Mouse (Mus musculus) kidney, adult 18-20 months (tissue): ENCODE data around the gene March8.
"Not testable (repeated sequence)": the region's sequence is repeated elsewhere in the genome, so short reads cannot be mapped to it uniquely, and the experiment has no call there.

Experiments used
- DNase-seq: peaks from one replicate; pipeline ENCODE4 v3.0.0; 2021

March8 gene

DNA sequence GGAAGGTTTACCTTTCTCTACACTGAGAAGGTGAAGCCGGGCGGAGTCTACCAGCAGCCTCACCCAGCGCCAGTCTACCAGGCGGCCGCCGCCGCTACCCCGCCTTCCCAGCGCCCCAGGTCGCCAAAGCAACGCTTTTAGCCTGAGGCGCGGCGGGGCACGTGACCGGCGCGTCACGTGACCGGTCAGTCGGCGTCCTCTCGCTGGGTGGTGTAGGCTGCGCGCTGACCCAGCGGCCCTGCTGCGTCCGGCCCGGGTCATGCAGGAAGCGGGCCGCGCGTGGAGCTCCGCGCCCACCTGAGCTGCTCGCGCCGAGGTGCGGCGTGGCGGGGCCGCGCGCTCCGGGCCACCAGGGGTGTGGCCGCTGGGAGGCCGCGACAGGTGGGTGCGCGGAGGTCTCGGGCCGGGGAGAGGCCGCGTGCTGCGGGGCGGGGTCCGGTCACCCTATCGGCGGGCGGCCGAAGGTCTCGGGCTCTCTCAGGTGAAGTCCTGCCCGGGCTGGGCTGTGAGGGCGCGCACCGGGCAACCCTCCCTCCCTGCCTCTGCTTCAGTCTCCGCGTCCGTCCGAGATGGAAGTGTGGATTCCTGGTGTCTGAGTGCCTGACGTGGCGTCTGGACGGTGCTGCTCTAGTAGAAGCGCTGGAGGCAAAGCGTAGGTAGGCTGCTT is at the start of gene March8:
March8 (plus strand) TSS at position 190 of the 667 bp plus-strand sequence.
- DNase-seq: peak; percentile 97

DNA sequence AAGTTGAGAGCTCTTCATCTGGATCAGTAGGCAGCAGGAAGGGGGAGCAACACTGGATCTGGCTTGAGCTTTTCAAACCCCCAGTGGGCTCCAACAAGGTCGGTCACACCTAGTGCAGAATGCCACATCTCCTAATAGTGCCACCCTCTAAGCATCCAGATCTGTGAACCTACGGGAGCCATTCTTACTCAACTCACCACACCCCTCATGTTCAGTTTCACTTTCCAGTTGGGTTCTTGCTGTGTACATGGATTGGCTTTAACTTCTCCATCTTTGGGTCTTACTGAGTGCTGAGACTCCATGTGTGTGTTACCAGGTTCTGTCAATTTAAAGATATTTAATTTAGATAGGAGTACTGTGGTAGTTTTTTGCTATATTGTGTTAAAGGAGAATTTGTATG is 26.4 kb upstream of the March8 start:
- no peak for DNase-seq

DNA sequence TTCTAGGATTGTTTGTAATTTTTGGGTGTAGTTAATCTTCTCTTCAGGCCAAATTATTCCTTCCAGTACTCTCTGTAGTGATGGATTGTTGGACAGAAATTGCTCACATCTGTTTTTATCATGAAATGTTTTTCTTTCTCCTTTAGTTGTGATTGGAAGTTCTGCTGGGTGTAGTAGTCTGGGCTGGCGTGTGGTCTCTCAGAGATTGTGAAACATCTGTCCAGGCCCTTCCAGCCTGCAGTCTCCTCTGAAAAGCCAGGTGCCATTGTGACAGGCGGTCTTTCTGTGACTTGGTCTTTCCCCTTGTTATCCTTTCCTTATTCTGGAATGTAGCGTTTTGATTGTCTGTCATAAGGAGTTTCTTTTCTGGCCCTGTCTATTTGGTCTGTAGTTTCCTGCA is 18.6 kb upstream of the March8 start:
- DNase-seq: no peak

DNA sequence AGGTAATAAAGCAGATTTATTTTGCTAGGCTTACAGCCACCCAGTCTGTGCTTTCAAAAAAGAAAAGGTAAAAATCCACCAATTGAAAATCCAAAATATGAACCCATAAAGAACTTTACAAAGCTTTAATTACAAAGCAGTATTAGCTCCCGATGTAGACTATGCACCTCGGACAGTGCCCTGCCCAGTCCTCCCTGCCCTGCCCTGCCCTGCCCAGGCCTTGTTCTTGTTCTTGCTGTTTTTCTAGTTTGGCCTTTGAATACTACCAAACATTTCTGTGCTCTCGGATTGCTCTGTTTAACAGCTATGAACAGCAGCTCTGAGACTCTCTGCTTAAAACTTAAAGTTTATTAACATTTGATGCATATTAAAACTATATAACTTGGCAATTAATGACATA is 11.2 kb upstream of the March8 start:
- no peak for DNase-seq

DNA sequence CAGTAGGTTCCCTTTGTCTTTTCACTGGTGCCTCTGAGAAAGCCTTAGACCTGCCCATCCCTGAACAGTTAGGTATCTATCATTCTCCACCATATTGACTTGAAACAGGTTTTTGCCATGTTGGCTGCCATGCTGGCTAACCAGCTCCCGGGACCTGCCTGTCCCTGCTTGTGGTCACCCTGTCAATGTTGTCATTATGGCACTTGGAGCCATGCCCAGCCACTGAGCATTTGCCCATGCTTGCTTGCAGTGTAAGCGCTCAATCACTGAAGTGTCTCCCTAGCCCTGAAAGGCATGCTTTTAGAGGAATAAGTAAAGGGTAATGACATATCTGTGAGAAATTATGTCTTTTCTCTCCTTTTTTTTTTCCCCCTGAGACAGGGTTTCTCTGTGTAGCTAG is 6.4 kb upstream of the March8 start:
- DNase-seq: no peak

DNA sequence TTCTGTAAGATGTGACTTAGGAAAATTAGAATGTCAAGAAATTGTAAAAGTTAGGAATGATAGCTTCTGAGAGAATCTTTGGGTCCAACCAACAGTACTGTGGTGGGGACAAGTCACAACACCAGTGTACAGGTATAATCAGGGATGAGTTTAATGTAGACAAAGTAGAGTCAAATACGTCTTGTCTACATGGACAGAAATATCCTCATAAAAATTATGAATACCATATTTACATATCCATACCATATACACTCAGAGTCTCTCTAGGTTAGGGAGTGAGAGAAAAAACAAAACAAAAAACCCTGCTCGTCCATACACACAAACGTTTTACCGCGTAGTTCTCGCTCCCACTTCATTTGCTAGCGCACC is 374 bp upstream of the March8 start:
- no peak for DNase-seq

DNA sequence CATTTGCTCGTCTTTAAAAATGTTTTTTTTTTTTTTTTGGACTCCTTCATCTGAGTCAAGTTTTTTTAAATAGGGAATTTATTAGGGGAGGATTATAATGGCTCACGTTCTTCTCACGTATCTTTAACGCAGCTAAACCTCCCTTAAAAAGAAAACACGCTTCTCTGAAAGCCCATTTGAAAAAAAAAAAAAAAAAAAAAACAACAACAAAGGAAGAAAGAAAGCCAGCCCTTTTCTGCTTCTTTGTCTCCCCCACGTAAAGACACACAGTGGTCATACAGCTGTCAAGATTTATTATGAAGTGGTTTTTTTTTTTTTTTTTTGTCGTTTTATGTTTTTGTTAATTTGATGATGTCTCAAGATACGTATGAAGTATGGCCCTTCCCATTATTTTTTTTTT is 696 bp downstream of the March8 start:
- no peak for DNase-seq

DNA sequence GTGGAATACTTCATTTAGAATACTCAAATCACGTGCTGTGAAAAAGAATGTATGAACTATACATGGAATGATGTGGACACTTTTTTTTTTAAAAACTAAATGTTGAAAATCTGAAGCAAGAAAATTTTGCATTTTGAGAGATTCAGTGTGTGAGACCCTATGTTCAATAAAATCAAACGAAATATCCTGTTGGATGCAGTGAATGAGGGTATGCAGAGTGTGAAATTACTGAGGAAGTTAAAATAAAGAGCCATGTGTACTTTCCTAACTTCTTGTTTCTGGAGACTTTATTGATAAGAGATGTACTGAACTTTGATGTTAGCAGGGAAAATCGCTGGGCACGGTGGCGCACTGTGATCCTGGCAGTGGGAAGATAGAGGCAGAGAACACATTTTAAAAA is 1.3 kb downstream of the March8 start:
- no peak for DNase-seq

DNA sequence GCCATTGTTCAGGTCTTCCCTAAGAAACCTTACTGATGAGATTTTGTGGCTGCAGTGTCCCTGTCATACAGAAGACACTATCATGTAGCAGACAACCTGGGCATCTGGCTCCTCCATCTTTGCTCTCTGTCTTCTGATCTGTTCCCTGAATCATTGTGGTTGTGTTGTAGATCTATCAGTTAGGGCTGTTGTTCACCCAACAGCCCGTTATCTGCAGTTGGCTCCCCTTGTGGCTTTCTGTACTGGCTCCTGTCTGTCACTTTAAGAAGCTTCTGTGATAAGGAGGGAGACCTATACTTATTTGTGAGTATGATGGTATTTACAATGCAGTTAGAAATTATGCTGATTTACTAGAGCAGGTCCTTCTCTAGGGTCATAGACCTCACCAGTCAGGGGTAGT is 2.7 kb downstream of the March8 start:
- no peak for DNase-seq

DNA sequence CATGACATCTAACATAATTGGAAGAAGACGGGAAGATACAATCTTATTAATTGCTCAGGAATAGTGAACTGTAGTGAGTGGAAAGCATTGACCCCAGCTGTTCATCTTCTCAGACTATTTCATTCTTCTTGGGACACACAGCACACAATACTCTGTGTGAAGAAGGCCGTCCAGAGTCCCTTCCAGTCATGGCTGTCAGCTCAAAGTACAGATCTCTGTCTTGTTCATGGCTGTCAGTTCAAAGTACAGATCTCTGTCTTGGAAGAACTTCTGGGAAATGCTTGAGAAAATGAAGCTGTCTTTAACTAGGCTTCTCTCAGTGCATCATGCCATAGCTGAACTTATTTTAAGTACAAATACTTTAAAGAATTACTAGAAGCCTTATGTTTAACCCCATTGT is 10.1 kb downstream of the March8 start:
- DNase-seq: no peak

DNA sequence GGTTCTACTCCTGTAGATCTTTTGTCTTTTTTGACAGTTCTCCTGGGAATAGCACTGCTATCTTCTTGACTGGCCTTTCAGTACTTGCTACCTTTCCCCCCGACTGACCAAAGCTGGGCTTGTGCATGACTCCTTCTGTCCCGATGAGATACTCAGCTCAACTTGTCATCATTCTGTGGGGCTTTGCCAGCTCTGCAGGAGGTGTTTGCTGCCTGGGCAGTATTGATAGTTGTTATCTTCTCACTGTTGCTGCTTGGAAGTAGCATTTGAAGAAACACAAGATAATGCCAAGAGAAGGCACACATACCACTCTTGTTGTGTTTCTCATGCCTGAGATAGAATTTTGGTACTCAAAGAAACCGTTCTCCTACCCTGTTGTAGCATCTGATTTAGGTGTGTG is 12.2 kb downstream of the March8 start:
- DNase-seq: no peak

DNA sequence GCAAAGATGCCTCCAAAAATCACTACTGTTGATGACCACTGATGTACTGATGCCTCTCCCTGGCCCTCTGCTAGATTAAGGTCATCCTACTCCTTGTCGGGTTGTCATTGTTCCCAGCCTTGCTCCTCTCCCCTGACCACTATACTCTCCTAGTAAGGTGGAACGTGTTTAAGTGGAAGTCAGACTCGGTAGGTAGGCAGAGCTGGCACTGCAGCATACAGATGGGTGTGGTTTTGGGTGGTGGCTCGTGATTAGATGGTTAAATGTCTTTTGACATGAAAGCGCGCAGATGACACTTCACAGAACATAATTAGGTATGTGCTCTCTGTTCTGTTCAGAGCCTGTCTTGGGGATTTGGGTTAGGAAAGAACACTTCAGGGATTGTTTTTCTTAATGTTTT is 12.8 kb downstream of the March8 start:
- DNase-seq: no peak

DNA sequence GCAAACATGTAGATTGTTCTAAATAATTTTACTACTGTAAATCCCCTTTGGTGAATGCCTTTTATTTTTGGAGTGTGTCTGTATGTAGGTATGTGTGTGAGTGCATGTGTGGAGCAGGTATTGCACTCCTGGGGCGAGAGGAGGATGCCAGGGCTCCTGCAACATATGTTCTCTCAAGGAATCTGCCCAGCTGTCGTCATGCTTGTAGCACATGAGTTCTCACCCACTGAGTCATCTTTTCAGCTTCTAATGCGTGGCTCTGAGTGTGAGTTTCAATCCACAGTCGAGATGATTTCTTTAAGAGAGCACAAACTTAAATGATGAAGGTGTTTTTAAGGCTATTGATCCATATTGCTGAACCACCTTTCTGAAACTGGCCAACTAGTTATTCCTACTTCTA is 13.7 kb downstream of the March8 start:
- no peak for DNase-seq

DNA sequence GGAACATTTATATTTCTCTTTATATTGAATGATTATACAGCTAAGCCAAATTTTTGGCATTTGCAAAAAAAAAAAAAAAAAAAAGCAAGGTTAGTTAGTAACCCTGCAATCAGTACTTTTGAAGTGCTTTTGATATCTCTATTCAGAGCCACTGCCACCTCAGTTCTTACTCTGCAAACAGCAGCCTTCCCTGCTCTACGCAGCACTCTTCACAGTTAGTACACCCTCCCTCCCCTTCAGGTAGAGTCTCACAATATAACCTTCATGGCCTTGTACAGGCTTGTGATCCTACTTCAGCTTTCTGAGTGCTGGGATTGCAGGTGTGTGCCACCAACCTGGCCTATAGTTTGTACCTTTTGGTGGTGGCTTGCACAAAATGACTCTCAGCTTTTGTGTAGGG is 15.6 kb downstream of the March8 start:
- no peak for DNase-seq

DNA sequence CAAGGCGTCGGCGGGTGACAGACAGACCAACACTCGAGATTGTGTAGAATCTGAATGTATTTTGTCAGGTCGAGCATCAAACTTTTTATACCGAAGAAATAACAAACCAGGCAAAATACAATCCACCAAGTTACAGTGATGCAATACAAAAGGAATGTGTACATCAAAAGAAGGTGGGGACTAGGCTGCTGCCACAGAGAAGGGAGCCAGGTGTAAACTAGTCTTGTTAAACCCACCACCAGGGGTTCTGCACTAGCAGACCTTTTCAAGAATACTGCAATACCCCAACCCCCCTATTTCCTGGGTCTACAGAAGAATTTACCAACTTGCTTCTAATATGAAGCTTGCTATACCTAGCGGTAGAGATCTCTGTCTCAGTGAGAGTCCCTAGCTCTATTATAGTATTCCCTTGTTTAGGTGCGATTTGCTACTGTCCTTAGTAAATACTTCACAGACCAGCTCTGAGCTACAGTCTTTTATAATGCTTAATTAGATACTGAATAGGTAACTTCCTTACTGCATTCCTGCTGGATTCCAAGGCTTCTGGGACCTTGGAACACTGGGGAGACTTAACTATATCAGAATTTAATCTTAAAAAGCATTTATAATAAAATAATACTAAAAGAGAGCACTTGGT is 18.6 kb downstream of the March8 start:
- not testable (repeated sequence) for DNase-seq

DNA sequence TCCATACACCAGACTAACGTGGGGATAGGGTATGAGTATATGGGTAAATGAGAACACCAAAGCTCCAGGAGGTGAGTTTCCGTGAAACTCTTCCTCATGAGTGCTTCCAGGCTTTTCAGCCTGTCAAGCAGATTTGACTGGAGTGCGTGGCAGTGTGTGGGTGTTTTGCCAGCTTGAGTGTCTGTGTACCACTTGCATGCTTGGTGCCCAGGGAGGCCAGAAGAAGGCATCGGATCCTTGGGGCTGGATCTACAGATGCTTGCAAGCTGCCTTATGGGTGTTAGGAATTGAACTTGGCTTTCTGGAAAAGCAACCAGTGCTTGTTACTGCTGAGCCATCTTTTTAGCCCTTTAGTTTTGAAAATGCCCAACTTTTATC is 19.1 kb downstream of the March8 start:
- DNase-seq: no peak

DNA sequence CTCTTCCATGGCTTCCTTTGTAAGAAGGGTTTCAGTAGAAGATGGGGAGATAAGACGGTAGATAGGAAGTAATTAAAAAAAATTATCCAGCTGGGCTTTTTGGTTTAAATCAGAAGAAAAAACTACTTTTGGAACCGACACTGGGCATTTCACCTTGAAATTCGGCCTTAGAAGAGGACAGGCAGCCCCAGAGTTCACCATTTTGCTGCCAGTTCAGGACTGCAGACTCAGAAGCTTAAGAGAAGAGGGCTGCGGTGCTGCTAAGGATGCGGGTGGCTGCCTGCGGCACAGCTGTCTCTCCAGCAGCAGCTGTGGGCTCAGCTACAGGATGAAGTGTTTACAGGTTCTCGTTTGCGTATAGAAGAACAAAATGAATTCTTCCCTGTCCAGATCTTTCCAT is 20.2 kb downstream of the March8 start:
- DNase-seq: no peak

DNA sequence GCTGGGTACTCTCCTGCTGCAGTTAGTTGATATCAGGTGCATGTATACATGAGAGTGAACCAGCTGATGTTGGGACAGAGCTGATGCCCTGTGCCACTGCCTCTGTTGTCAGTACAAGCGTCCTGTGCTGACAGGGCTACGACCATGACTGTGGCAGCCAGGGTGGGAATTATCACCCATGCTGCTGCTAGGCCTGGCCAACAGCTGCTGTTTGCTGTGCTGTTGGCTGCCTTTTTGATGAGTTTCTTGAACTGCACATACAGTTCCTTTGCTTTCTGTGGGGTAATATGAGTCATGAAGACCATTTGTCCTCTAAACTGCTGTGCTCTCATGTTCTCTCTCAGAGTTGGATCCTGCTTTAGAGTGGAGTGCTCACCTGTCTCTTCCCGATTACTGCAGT is 21.4 kb downstream of the March8 start:
- no peak for DNase-seq

DNA sequence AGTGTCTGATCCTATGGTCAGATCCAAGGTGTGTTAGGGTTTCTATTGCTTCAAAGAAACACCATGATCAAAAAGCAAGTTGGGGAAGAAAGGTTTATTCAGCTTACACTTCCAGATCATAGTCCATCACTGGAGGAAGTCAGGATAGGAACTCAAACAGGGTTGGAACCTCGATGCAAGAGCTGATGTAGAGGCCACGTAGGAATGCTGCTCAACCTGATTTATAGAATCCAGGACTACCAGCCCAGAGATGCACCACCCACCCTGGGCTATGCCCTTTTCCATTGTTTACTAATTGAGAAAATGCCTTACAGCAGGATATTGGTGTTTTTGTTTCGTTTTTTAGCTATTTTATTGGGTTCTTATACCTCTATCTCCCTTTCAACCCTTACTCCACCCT is 23.6 kb downstream of the March8 start:
- DNase-seq: no peak

DNA sequence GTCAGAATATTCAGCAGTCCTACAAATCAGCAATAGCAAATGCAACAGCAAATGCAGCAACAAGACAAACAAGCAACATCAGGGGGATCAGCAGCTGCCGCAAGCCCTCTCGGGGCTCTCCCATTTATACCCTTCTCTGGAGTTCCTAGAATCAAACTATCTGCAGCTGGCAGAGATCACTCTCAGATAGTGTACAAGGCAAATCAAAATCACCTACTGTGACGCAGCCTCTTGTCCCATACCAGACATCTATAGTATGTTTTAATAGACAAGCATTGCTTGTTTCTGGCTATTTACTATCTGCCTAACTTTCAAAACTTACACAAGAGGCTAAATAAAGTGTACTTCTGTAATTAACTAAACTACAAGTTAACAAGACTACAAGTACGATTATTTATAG is 24.2 kb downstream of the March8 start:
- no peak for DNase-seq

DNA sequence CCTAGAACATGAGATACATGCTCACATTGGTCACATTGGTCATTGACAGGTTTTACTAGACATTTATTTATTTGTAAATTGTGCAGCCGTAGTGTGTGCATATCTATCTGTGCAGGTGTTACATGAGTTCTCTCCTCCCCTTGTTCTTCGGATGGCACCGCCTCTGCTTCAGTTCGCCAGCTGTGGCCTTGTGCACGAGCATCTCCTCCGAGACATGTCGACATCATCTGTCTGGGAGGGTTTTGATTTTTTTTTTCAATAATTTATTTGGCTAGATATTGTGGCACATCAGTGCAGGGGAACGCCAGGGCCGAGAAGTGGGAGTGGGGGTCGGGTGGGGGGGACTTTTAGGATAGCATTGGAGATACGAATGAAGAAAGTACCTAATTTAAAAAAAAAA is 30.1 kb downstream of the March8 start:
- DNase-seq: no peak

DNA sequence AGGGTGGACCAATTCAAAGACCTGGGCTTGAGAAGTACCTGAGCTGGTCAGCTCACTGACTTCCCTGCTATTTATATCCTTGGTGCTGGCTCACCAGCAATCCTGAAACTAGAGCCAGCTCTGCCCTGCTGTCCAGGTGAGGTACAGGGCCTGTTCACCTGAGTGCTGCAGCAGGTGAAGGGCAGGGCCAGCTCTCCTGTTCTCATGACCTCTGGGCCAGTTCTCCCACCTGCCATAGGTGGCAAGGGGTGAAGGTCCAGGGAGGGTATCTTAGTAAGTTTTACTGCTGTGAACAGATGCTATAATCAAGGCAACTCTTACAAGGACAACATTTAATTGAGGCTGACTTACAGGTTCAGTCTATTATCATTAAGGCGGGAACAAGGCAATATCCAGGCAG is 32.0 kb downstream of the March8 start:
- no peak for DNase-seq

DNA sequence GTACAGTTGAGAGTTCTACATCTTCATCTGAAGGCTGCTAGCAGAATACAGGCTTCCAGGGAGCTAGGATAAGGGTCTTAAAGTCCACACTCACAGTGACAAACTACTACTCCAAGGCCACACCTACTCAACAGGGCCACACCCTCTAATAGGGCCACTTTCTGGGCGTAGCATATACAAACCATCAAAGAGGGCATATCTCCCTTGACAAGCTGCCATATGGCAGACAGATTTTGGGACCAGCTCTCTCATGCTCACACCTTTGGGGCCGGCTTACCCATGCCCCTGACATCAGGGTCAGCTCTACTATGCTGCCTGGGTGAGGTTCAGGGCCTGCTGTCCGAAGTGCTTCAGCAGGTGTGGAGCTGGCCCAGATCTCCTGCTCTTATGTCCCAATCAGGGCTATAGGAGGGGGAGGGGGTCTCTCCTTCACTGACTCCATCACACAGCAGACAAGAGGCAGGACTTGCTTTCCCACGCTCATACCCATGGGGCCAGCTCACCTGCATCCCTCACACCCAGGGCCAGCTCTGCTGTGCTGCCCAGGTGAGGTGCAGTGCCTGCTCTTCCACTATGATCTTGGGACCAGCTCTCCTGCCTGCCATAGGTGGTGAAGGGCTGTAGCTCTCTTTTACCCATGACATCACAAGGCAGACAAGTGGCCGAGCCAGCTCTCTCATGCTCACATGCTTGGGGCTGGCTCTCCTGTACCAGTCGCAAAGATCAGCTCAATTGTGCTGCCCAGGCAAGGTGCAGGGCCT is 32.6 kb downstream of the March8 start:
- no peak for DNase-seq

DNA sequence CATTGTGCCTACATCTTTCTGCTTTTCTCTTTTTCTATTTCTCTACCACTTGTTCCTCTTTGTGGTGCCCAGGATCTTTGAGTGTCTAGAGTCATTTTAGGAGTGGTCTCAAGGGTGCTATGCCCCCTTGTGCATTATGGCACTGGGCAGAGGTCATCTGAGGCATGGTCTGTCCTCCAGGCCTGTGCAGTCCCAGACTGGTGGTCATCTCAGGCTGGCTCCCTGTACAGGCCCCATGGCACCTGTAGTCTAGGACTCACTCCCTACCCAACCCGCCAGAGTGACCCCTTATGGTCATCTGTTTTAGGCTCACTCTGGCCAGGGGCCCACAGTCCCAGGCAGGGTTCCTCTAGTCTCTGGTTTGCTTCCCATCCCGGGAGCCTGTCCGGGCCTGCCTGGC is 33.7 kb downstream of the March8 start:
- DNase-seq: no peak

DNA sequence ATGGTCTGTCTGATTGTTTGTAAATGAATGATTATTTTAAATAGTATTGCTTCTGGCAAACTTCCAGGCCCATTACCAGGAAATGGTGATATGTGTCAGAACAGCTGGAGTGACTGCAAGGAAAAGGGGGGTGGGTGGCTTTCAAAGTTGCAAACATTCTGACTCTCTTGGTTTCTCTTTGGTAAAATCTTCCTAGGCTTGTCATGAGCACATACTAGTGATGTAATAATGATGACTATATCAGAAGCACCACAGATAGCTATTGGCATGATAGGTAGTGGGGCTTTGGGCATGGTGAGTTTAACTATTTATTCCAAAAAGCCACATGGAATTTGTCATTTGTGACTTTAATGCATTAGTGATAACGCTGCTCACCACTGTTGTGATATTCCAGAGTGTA is 36.3 kb downstream of the March8 start:
- no peak for DNase-seq
